Mouse (Mus musculus) CH12.LX (cell line): ENCODE results near the gene Ano7. TPM values are rescaled to one million over a fixed set of nuclear protein-coding genes. Genes with fewer than 3 reads are reported as not detected.

Source experiments
- DNase-seq: peaks from one replicate; pipeline ENCODE4 v3.0.0-alpha.2; 2013; ENCODE audit errors: extremely low read depth
- H3K27ac ChIP-seq: 2 replicates; pipeline ENCODE4 v1.5.1; 2012; ENCODE audit warnings: low read depth, mild to moderate bottlenecking, control low read depth, moderate library complexity; ENCODE audit not compliant: insufficient read depth
- H3K27me3 ChIP-seq: replicated peaks from 2 replicates; pipeline ENCODE3; 2012; ENCODE audit warnings: inconsistent platforms
- H3K36me3 ChIP-seq, 2 experiments: replicated peaks in 1 of 2; 2 replicates each; pipeline versions ENCODE3 to v1.6.1; 2012; ENCODE audit warnings: inconsistent platforms in 1 of 2, low read length in 1 of 2, mild to moderate bottlenecking in 1 of 2, mixed read lengths in 1 of 2, moderate library complexity in 1 of 2; ENCODE audit not compliant: control insufficient read depth in 1 of 2, insufficient read depth in 1 of 2
- H3K4me1 ChIP-seq, 2 experiments: 2 replicates each; pipeline ENCODE4 v1.6.1; 2012; ENCODE audit warnings: inconsistent platforms in 1 of 2, moderate library complexity in 1 of 2; ENCODE audit not compliant: insufficient read depth in 2 of 2, control insufficient read depth in 1 of 2
- H3K4me2 ChIP-seq: 2 replicates; pipeline ENCODE4 v1.6.1; 2012; ENCODE audit warnings: low read depth, mild to moderate bottlenecking, control low read depth; ENCODE audit not compliant: poor library complexity, insufficient read depth, severe bottlenecking
- H3K4me3 ChIP-seq, 3 experiments: fragments of 150-350 bp in 1 of 3; sonication (generic) in 1 of 3; replicated peaks in 1 of 3; 2 replicates each; pipeline versions ENCODE3 to v1.5.1; 2011 to 2012; ENCODE audit warnings: low read depth in 2 of 3, low read length in 2 of 3, mild to moderate bottlenecking in 2 of 3, moderate library complexity in 2 of 3, control low read depth in 1 of 3, improper control_type of control experiment in 1 of 3, inconsistent platforms in 1 of 3, mixed read lengths in 1 of 3; ENCODE audit not compliant: poor library complexity in 1 of 3
- H3K79me2 ChIP-seq: replicated peaks from 2 replicates; pipeline ENCODE4 v1.6.1; 2012; ENCODE audit warnings: mild to moderate bottlenecking, moderate library complexity; ENCODE audit not compliant: control insufficient read depth, poor library complexity, insufficient read depth, severe bottlenecking; ENCODE audit errors: extremely low read depth
- H3K9ac ChIP-seq: 2 replicates; pipeline ENCODE4 v1.6.1; 2012; ENCODE audit warnings: low read depth, mild to moderate bottlenecking, control low read depth, moderate library complexity; ENCODE audit not compliant: insufficient read depth
- H3K9me3 ChIP-seq: replicated peaks from 2 replicates; pipeline ENCODE3; 2012; ENCODE audit warnings: low read length, inconsistent platforms, mixed read lengths
- CHD2 ChIP-seq: IDR thresholded peaks from 2 replicates; pipeline ENCODE4 v1.6.1; 2011; ENCODE audit warnings: low read length, improper control_type of control experiment
- CTCF ChIP-seq, 2 experiments: IDR thresholded peaks in 1 of 2; conservative IDR thresholded peaks in 1 of 2; 2 replicates each; pipeline ENCODE4 v1.5.1; 2011 to 2012; ENCODE audit warnings: low read depth in 2 of 2, low read length in 2 of 2, improper control_type of control experiment in 1 of 2, inconsistent platforms in 1 of 2, mild to moderate bottlenecking in 1 of 2, moderate library complexity in 1 of 2
- EP300 ChIP-seq: IDR thresholded peaks from 2 replicates; pipeline ENCODE4 v1.6.1; 2011; ENCODE audit warnings: low read length, improper control_type of control experiment
- ETS1 ChIP-seq: conservative IDR thresholded peaks from 2 replicates; pipeline ENCODE4 v1.6.1; 2012; ENCODE audit warnings: low read depth, mild to moderate bottlenecking, inconsistent platforms, low read length, improper control_type of control experiment, moderate library complexity
- GABPA ChIP-seq: IDR thresholded peaks from 2 replicates; pipeline ENCODE4 v1.6.1; 2012; ENCODE audit warnings: low read depth, low read length, improper control_type of control experiment, inconsistent platforms; ENCODE audit not compliant: insufficient replicate concordance
- HCFC1 ChIP-seq: IDR thresholded peaks from 2 replicates; pipeline ENCODE4 v1.6.1; 2012; ENCODE audit warnings: low read depth, mild to moderate bottlenecking, inconsistent platforms, low read length, improper control_type of control experiment
- JUND ChIP-seq: conservative IDR thresholded peaks from 2 replicates; pipeline ENCODE4 v1.6.1; 2011; ENCODE audit warnings: low read depth, low read length, improper control_type of control experiment
- KAT2A ChIP-seq: IDR thresholded peaks from 2 replicates; pipeline ENCODE4 v1.6.1; 2012; ENCODE audit warnings: low read length, improper control_type of control experiment, inconsistent platforms; ENCODE audit not compliant: insufficient replicate concordance
- MAFK ChIP-seq: IDR thresholded peaks from 2 replicates; pipeline ENCODE4 v1.6.1; 2011; ENCODE audit warnings: low read length, improper control_type of control experiment; ENCODE audit not compliant: insufficient replicate concordance
- MAX ChIP-seq: IDR thresholded peaks from 2 replicates; pipeline ENCODE4 v1.6.1; 2011; ENCODE audit warnings: low read length, improper control_type of control experiment
- MAZ ChIP-seq: IDR thresholded peaks from 2 replicates; pipeline ENCODE4 v1.6.1; 2012; ENCODE audit warnings: low read depth, mild to moderate bottlenecking, inconsistent platforms, low read length, improper control_type of control experiment, moderate library complexity
- MXI1 ChIP-seq: IDR thresholded peaks from 2 replicates; pipeline ENCODE4 v1.6.1; 2011; ENCODE audit warnings: mild to moderate bottlenecking, low read depth, low read length, improper control_type of control experiment
- NELFE ChIP-seq: IDR thresholded peaks from 2 replicates; pipeline ENCODE4 v1.6.1; 2011; ENCODE audit warnings: low read depth, low read length, improper control_type of control experiment
- NRF1 ChIP-seq: IDR thresholded peaks from 2 replicates; pipeline ENCODE4 v1.6.1; 2014; ENCODE audit warnings: low read depth, mild to moderate bottlenecking, inconsistent platforms, low read length, improper control_type of control experiment, moderate library complexity
- PAX5 ChIP-seq: IDR thresholded peaks from 2 replicates; pipeline ENCODE4 v1.6.1; 2012; ENCODE audit warnings: low read length, inconsistent platforms, mixed read lengths
- RAD21 ChIP-seq: IDR thresholded peaks from 2 replicates; pipeline ENCODE4 v1.6.1; 2011; ENCODE audit warnings: low read depth, mild to moderate bottlenecking, low read length, improper control_type of control experiment, moderate library complexity
- RCOR1 ChIP-seq: conservative IDR thresholded peaks from 2 replicates; pipeline ENCODE4 v1.6.1; 2012; ENCODE audit warnings: low read depth, mild to moderate bottlenecking, inconsistent platforms, low read length, improper control_type of control experiment
- TBP ChIP-seq: conservative IDR thresholded peaks from 2 replicates; pipeline ENCODE4 v1.6.1; 2011; ENCODE audit warnings: low read depth, low read length, improper control_type of control experiment
- USF1 ChIP-seq: IDR thresholded peaks from 2 replicates; pipeline ENCODE4 v1.6.1; 2014; ENCODE audit warnings: low read depth, mild to moderate bottlenecking, inconsistent platforms, low read length, improper control_type of control experiment
- ZC3H11A ChIP-seq: IDR thresholded peaks from 2 replicates; pipeline ENCODE4 v1.6.1; 2012; ENCODE audit warnings: low read depth, mild to moderate bottlenecking, inconsistent platforms, low read length, improper control_type of control experiment
- ZKSCAN1 ChIP-seq: IDR thresholded peaks from 2 replicates; pipeline ENCODE4 v1.6.1; 2012; ENCODE audit warnings: low read depth, inconsistent platforms, low read length, improper control_type of control experiment, borderline replicate concordance
- ZNF384 ChIP-seq: IDR thresholded peaks from 2 replicates; pipeline ENCODE4 v1.6.1; 2012; ENCODE audit warnings: low read depth, low read length, improper control_type of control experiment, inconsistent platforms
- dilution Hi-C: fragments of 300-500 bp; cut with MboI; formaldehyde crosslinking; loops from 2 replicates; pipeline ENCODE4 v1.14.3; 2020; ENCODE audit warnings: low sequenced_read_pairs; ENCODE audit not compliant: extremely low pct_unique_long_range_greater_than_20kb, extremely low pct_ligation_motif_present
- in situ Hi-C: fragments of 300-500 bp; cut with MboI; formaldehyde crosslinking; loops from 3 replicates; pipeline ENCODE4 v1.14.3; 2019; ENCODE audit warnings: low sequenced_read_pairs, low pct_ligation_motif_present, low pct_unique_long_range_greater_than_20kb, mixed read lengths
- polyA plus RNA-seq: library from polyadenylated mRNA; unstranded; fragments of >175 nt; gene quantifications from 2 replicates; pipeline ENCODE4 v1.2.1, GENCODE M21; 2012; ENCODE audit warnings: low read depth; ENCODE audit not compliant: insufficient read length
- total RNA-seq, 2 experiments: library from RNA; depleted of rRNA; stranded (reverse); fragments of 300-350 nt in 1 of 2; fragments of >200 nt in 1 of 2; gene quantifications; 2 replicates each; pipeline ENCODE4 v1.2.3; 2012 to 2014

The Ano7 gene
- total and polyA plus RNA-seq, 3 experiments = 0.21 to 0.31 TPM; not detected in 1

- H3K9ac ChIP-seq = no peak overlapping the region
- H3K27me3 ChIP-seq = no peaks in the 10 kb centered on the region
- peaks cover 46 to 89% of the 10 kb centered on the region in 2 experiments for H3K36me3 ChIP-seq
- H3K4me1 ChIP-seq = peaks cover 0 to 5% of the 10 kb centered on the region in 2 experiments; a peak in 1 of 4 replicates
- H3K9me3 ChIP-seq = no peaks in the 10 kb centered on the region
- dilution Hi-C loops = no loop called here
- H3K27ac ChIP-seq = no peak overlapping the region
- H3K79me2 ChIP-seq = no peaks in the 10 kb centered on the region
- H3K4me3 ChIP-seq = no peak overlapping the region
- H3K4me2 ChIP-seq = no peak overlapping the region
- DNase-seq = no peak
- in situ Hi-C loops = no loop called here
- no peak for TF ChIP-seq MAX
- TF ChIP-seq TBP = no peak
- TF ChIP-seq JUND = no peak
- TF ChIP-seq CHD2 = no peak
These were observed 8.1 kb upstream of the Ano7 start for GRCm38 (mm10) chr1:93365641-93366040.

- DNase-seq = no peak
- Histone ChIP-seq H3K9ac (no peak overlapping the region), H3K27me3 (peaks cover 1% of the 10 kb centered on the region), H3K4me2 (no peak overlapping the region), H3K36me3 (peaks cover 0 to 3% of the 10 kb centered on the region in 2 experiments), H3K4me3 (no peak overlapping the region), H3K27ac (no peak overlapping the region), H3K9me3 (no peaks in the 10 kb centered on the region), H3K79me2 (no peaks in the 10 kb centered on the region), H3K4me1 (peaks cover 6 to 17% of the 10 kb centered on the region in 2 experiments)
- TF ChIP-seq HCFC1 (no peak), CTCF (conservative IDR thresholded peaks at IDR 0.05 in 1 of 2, IDR thresholded peaks at IDR 0.05 in 1 of 2; ENCODE audit: low read depth in 2 of 2, low read length in 2 of 2) (no peak), ETS1 (no peak), EP300 (no peak), MAZ (no peak), MXI1 (no peak), ZNF384 (no peak), USF1 (no peak), NELFE (no peak), RCOR1 (no peak), NRF1 (no peak), PAX5 (no peak), CHD2 (no peak), MAX (no peak), ZKSCAN1 (no peak), KAT2A (no peak), ZC3H11A (no peak), MAFK (no peak), GABPA (no peak), RAD21 (no peak)
- dilution Hi-C loops = no loop called here
- in situ Hi-C loops = no loop called here
These were observed 3.6 kb downstream of the Ano7 start for GRCm38 (mm10) chr1:93377307-93377706.
